Mouse (Mus musculus): Measurements from ENCODE around the gene Pphln1. TPM values are rescaled to one million over a fixed set of nuclear protein-coding genes. Genes with fewer than 3 reads are reported as not detected.
"Not testable (repeated sequence)": the region's sequence is repeated elsewhere in the genome, so short reads cannot be mapped to it uniquely, and the experiment has no call there.

Gene Pphln1
- 30.1 and 43.4 TPM in 2 replicates for polyA plus RNA-seq (2014; fragmentation: Nextera tagmentation; extraction: Ambion mirVana)

DNA sequence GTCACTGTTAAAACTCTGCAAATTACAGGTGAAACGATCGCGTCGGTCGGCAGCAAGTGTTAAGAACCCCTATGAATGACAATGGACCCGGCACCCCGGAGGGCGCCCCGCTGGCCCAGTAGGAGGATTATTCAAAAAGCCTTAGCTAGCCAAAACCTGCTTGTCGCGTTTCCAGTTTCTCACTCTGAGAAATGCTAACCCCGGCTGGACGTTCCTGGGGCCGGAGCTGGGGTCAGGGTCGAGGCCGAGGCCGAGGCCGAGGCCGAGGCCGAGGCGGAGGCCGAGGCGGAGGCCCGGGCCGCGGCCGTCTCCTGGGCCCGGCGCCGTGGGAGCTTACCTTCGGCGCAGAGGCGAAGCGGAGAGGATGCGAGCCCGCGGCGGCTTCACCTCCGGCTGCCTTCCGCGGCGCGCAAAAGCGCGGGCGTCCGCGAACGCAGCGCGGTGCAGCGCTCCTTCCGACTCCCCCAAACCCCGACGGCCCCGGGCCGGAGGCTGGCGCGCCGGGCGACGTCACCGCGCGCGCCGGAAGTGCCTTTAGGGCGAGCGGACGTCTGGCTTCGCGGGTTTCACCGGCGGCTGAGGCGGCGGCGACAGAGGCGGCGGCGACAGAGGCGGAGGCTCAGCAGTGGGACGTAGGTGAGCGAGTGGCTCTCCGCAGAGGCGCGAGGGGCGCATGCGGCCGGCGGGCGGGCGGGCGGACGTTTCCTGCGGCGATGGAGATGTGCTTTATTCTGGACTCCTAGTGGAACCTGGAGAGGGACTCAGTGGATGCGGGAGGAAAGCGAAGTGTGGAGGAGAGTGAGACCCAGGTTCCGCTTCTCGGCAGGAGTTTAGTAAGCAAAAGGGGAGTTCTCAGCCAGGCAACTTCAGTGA, at the start of gene Pphln1, which contains the start of gene Zcrb1:
Pphln1 (plus strand) TSS at position 525 of the 873 bp plus-strand sequence.
Zcrb1 (minus strand) TSS at position 509 of the 873 bp plus-strand sequence.
- H3K4me3 ChIP-seq (ENCODE audit: low read length) = peak within 1 kb of the TSS; percentile 98
- WGBS = under 1% methylated on average over 99 of the region's 100 CpGs
- peaks cover 20% of the 10 kb centered on the region for H3K36me3 ChIP-seq (ENCODE audit: control insufficient read depth, insufficient read depth, low read length)
- ATAC-seq (ENCODE audit: low FRiP score, low TSS enrichment) = peak; percentile 95
- no peaks in the 10 kb centered on the region for H3K27me3 ChIP-seq (ENCODE audit: control insufficient read depth, insufficient read depth, low read length)
- no peaks in the 10 kb centered on the region for H3K9me3 ChIP-seq (ENCODE audit: control insufficient read depth, low read length)
- H3K4me1 ChIP-seq (ENCODE audit: control insufficient read depth, insufficient read depth, low read length) = peaks cover 23% of the 10 kb centered on the region
- peak within 1 kb of the TSS; percentile 78 for H3K27ac ChIP-seq (ENCODE audit: low read depth, low read length)
- H3K9ac ChIP-seq (ENCODE audit: low read depth, low read length) = peak within 1 kb of the TSS; percentile 97
- H3K4me2 ChIP-seq (replicated peaks; ENCODE audit: low read depth, low read length) = peak within 1 kb of the TSS; percentile 85

DNA sequence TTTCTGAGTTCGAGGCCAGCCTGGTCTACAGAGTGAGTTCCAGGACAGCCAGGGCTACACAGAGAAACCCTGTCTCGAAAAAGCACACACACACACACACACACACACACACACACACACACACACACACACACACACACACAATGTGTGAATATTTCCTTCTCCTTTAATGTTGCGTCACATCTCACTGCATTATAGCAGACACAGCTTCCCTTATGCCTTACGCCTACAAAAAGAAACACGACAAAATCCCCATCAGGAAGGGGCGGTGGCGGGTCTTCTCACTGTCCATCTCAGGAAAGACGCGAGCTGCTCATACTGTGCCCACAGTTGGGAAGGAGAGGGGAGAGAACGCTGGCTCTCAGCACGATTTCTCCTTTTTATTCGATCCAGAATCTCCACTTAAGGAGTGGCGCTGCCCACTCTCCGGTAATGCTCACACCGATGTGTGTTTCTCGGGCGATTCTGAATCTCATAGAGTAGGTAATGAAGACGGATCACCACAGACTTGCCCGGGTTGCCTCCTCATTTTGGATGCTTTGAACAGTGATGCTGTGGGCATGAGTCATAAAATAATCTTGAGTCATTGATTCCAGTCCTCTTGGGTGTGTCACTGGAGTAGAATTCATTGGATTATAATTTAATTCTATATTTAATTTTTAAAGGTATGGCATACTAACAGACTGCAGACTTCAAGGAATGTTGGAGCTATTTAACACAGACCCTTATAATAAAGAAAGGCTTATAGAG, 39.6 kb upstream of the Pphln1 start:
- Histone ChIP-seq H3K4me2 (replicated peaks; ENCODE audit: low read depth, low read length) (no peak overlapping the region), H3K27me3 (ENCODE audit: control insufficient read depth, insufficient read depth, low read length) (no peaks in the 10 kb centered on the region), H3K36me3 (ENCODE audit: control insufficient read depth, insufficient read depth, low read length) (no peaks in the 10 kb centered on the region), H3K9ac (ENCODE audit: low read depth, low read length) (no peak overlapping the region), H3K4me3 (ENCODE audit: low read length) (no peak overlapping the region), H3K9me3 (ENCODE audit: control insufficient read depth, low read length) (no peaks in the 10 kb centered on the region), H3K27ac (ENCODE audit: low read depth, low read length) (no peak overlapping the region), H3K4me1 (ENCODE audit: control insufficient read depth, insufficient read depth, low read length) (no peaks in the 10 kb centered on the region)
- ATAC-seq (ENCODE audit: low FRiP score, low TSS enrichment) = no peak
- 90% methylated on average over 17 of the region's 19 CpGs for WGBS

DNA sequence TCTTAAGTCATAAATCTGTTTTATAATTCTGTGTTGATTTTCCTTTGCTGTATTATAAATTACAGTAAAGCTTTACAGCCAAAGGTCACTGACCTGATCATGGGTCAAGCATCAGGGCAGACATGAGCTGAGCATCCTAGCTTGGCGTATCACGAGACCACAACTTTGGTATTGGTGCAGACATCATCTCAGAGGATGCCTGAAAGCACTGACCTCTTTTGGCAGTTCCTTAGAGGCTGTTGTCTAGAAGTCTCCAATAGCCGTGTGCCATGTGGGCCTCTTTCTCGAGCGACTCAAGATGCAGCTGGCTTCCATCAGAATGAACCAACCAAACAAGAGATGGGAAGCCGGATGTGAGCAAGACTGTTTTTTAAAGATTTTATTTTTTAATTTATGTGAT, 32.6 kb upstream of the Pphln1 start:
- no peak overlapping the region for H3K9ac ChIP-seq (ENCODE audit: low read depth, low read length)
- no peaks in the 10 kb centered on the region for H3K4me1 ChIP-seq (ENCODE audit: control insufficient read depth, insufficient read depth, low read length)
- no peak overlapping the region for H3K4me3 ChIP-seq (ENCODE audit: low read length)
- peak; percentile 69 for ATAC-seq (ENCODE audit: low FRiP score, low TSS enrichment)
- no peaks in the 10 kb centered on the region for H3K36me3 ChIP-seq (ENCODE audit: control insufficient read depth, insufficient read depth, low read length)
- H3K4me2 ChIP-seq (replicated peaks; ENCODE audit: low read depth, low read length) = no peak overlapping the region
- 56% methylated on average over 6 of the region's 6 CpGs for WGBS
- H3K27ac ChIP-seq (ENCODE audit: low read depth, low read length) = no peak overlapping the region
- H3K9me3 ChIP-seq (ENCODE audit: control insufficient read depth, low read length) = no peaks in the 10 kb centered on the region
- H3K27me3 ChIP-seq (ENCODE audit: control insufficient read depth, insufficient read depth, low read length) = no peaks in the 10 kb centered on the region

DNA sequence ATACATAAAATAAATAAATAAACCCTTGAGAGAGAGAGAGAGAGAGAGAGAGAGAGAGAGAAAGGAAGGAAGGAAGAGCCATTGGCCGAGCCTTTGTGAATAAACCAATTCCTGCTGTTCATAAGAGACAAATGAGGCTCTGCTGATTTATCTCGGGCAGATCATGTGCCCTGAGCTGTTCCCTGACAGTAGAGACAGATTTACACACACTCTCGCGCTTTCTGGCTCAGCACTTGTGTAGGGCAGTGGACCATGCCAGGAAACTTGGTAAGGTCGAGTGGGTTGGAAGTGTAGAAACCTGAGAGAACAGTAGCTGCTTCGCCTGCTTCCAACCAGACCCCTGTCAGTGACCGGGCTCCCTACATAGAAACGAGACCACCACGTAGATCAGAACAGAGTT, 29.6 kb upstream of the Pphln1 start:
- no peak overlapping the region for H3K4me2 ChIP-seq (replicated peaks; ENCODE audit: low read depth, low read length)
- 13% methylated on average over 9 of the region's 9 CpGs for WGBS
- ATAC-seq (ENCODE audit: low FRiP score, low TSS enrichment) = peak; percentile 93

DNA sequence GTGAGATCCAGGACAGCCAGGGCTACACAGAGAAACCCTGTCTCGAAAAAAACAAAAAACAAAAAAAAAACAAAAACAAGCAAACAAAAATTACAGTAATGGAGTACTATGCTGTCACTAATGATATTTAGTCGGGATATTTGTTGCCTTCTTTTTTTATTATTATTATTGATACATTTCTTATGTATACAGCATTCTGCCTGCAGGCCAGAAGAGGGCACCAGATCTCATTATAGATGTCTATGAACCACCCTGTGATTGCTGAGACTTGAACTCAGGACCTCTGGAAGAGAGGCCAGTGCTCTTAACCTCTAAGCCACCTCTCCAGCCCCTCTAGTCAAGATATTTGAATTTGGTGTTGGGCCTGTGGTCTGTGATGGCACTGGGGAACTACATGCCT, 26.3 kb upstream of the Pphln1 start:
- H3K9me3 ChIP-seq (ENCODE audit: control insufficient read depth, low read length) = no peaks in the 10 kb centered on the region
- H3K4me3 ChIP-seq (ENCODE audit: low read length) = no peak overlapping the region
- H3K27me3 ChIP-seq (ENCODE audit: control insufficient read depth, insufficient read depth, low read length) = no peaks in the 10 kb centered on the region
- WGBS = 81% methylated on average over 2 of the region's 2 CpGs
- no peak overlapping the region for H3K4me2 ChIP-seq (replicated peaks; ENCODE audit: low read depth, low read length)
- H3K36me3 ChIP-seq (ENCODE audit: control insufficient read depth, insufficient read depth, low read length) = no peaks in the 10 kb centered on the region
- no peak overlapping the region for H3K27ac ChIP-seq (ENCODE audit: low read depth, low read length)
- ATAC-seq (ENCODE audit: low FRiP score, low TSS enrichment) = no peak
- H3K4me1 ChIP-seq (ENCODE audit: control insufficient read depth, insufficient read depth, low read length) = no peaks in the 10 kb centered on the region
- no peak overlapping the region for H3K9ac ChIP-seq (ENCODE audit: low read depth, low read length)

More for the DNA sequence above, 29.6 kb upstream of the Pphln1 start:
- no peaks in the 10 kb centered on the region for H3K4me1 ChIP-seq (ENCODE audit: control insufficient read depth, insufficient read depth, low read length)
- no peak overlapping the region for H3K9ac ChIP-seq (ENCODE audit: low read depth, low read length)
- no peaks in the 10 kb centered on the region for H3K36me3 ChIP-seq (ENCODE audit: control insufficient read depth, insufficient read depth, low read length)
- H3K27me3 ChIP-seq (ENCODE audit: control insufficient read depth, insufficient read depth, low read length) = no peaks in the 10 kb centered on the region
- no peaks in the 10 kb centered on the region for H3K9me3 ChIP-seq (ENCODE audit: control insufficient read depth, low read length)
- no peak overlapping the region for H3K27ac ChIP-seq (ENCODE audit: low read depth, low read length)
- no peak overlapping the region for H3K4me3 ChIP-seq (ENCODE audit: low read length)

DNA sequence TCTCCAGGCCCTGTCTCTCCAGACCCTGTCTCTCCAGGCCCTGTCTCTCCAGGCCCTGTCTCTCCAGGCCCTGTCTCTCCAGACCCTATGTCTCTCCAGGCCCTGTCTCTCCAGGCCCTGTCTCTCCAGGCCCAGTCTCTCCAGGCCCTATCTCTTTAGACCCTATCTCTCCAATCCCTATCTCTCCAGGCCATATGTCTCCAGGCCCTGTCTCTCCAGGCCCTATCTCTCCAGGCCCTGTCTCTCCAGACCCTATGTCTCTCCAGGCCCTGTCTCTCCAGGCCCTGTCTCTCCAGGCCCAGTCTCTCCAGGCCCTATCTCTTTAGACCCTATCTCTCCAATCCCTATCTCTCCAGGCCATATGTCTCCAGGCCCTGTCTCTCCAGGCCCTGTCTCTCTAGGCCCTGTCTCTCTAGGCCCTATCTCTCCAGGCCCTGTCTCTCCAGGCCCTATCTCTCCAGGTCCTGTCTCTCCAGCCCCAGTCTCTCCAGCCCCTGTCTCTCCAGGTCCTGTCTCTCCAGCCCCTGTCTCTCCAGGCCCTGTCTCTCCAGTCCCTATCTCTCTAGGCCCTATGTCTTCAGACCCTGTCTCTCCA, 25.5 kb upstream of the Pphln1 start:
- not testable (repeated sequence) for H3K4me2 ChIP-seq (replicated peaks; ENCODE audit: low read depth, low read length); H3K9ac ChIP-seq (ENCODE audit: low read depth, low read length); H3K36me3 ChIP-seq (ENCODE audit: control insufficient read depth, insufficient read depth, low read length); H3K9me3 ChIP-seq (ENCODE audit: control insufficient read depth, low read length); H3K4me1 ChIP-seq (ENCODE audit: control insufficient read depth, insufficient read depth, low read length); H3K27ac ChIP-seq (ENCODE audit: low read depth, low read length); ATAC-seq (ENCODE audit: low FRiP score, low TSS enrichment); H3K4me3 ChIP-seq (ENCODE audit: low read length); H3K27me3 ChIP-seq (ENCODE audit: control insufficient read depth, insufficient read depth, low read length)

DNA sequence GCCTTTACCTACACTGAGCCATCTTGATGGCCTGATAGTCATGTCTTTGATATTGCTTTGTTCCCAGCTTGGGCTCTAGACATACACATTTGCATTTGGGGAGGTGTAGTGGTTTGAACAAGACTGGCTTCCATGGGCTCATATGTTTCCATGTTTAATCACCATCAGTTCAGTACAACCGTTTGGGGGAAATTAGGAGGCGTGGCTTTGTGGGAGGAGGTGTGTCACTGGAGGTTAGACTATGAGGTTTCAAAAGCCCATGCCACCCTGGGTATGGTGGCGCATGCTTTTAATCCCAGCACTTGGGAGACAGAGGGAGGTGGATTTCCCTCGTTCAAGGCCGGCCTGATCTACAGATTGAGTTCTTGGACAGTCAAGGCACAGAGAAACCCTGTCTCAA, 22.5 kb upstream of the Pphln1 start:
- H3K4me2 ChIP-seq (replicated peaks; ENCODE audit: low read depth, low read length) = no peak overlapping the region
- 91% methylated on average over 5 of the region's 5 CpGs for WGBS
- no peaks in the 10 kb centered on the region for H3K9me3 ChIP-seq (ENCODE audit: control insufficient read depth, low read length)
- no peak overlapping the region for H3K27ac ChIP-seq (ENCODE audit: low read depth, low read length)
- no peak overlapping the region for H3K9ac ChIP-seq (ENCODE audit: low read depth, low read length)
- no peak overlapping the region for H3K4me3 ChIP-seq (ENCODE audit: low read length)
- no peaks in the 10 kb centered on the region for H3K36me3 ChIP-seq (ENCODE audit: control insufficient read depth, insufficient read depth, low read length)
- no peaks in the 10 kb centered on the region for H3K4me1 ChIP-seq (ENCODE audit: control insufficient read depth, insufficient read depth, low read length)
- ATAC-seq (ENCODE audit: low FRiP score, low TSS enrichment) = no peak
- no peaks in the 10 kb centered on the region for H3K27me3 ChIP-seq (ENCODE audit: control insufficient read depth, insufficient read depth, low read length)

DNA sequence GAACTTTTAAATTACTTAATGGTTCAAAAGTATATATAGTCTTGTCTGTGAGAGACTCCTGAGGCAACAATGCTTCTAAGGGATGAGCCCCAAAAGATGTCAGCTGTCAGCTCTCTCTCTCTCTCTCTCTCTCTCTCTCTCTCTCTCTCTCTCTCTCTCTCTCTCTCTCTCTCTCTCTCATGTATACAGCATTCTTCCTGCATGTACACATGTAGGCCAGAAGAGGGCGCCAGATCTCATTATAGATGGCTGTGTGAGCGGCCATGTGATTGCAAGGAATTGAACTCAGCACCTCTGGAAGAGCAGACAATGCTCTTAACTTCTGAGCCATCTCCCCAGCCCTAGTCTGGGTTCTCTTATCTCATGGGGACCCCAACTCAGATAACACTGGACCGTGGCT, 19.0 kb upstream of the Pphln1 start:
- no peaks in the 10 kb centered on the region for H3K4me1 ChIP-seq (ENCODE audit: control insufficient read depth, insufficient read depth, low read length)
- no peak overlapping the region for H3K4me2 ChIP-seq (replicated peaks; ENCODE audit: low read depth, low read length)
- H3K27me3 ChIP-seq (ENCODE audit: control insufficient read depth, insufficient read depth, low read length) = no peaks in the 10 kb centered on the region
- H3K9me3 ChIP-seq (ENCODE audit: control insufficient read depth, low read length) = no peaks in the 10 kb centered on the region
- H3K27ac ChIP-seq (ENCODE audit: low read depth, low read length) = no peak overlapping the region
- no peak overlapping the region for H3K4me3 ChIP-seq (ENCODE audit: low read length)
- no peak for ATAC-seq (ENCODE audit: low FRiP score, low TSS enrichment)
- WGBS = 81% methylated on average over 3 of the region's 3 CpGs
- no peak overlapping the region for H3K9ac ChIP-seq (ENCODE audit: low read depth, low read length)
- H3K36me3 ChIP-seq (ENCODE audit: control insufficient read depth, insufficient read depth, low read length) = no peaks in the 10 kb centered on the region; the same call in 1 of the 2 replicates

Data from kidney, embryonic 14.5 days (tissue).